Mouse (Mus musculus) C2C12 (cell line): ENCODE results near the gene Cdc27. TPM values are rescaled to one million over a fixed set of nuclear protein-coding genes. Genes with fewer than 3 reads are reported as not detected.

Source experiments
- H3K27me3 ChIP-seq: one replicate; pipeline ENCODE4 v1.6.1; 2011; ENCODE audit not compliant: control insufficient read depth, insufficient read depth, insufficient read length
- H3K36me3 ChIP-seq: one replicate; pipeline ENCODE4 v1.6.1; 2011; ENCODE audit not compliant: control insufficient read depth, insufficient read depth
- H3K4me3 ChIP-seq: one replicate; pipeline ENCODE4 v1.5.1; 2011; ENCODE audit warnings: mild to moderate bottlenecking, control low read depth; ENCODE audit not compliant: poor library complexity, insufficient read depth, severe bottlenecking
- H3K79me2 ChIP-seq: one replicate; pipeline ENCODE4 v1.6.1; 2011; ENCODE audit not compliant: control insufficient read depth, insufficient read depth
- H3K79me3 ChIP-seq: one replicate; pipeline ENCODE4 v1.6.1; 2011; ENCODE audit warnings: low read depth, control low read depth
- H3ac ChIP-seq: one replicate; pipeline ENCODE3; 2011; ENCODE audit warnings: low read depth; ENCODE audit not compliant: control insufficient read depth, insufficient read length
- CEBPB ChIP-seq: IDR thresholded peaks from one replicate; pipeline ENCODE4 v1.6.1; 2011; ENCODE audit warnings: low read depth, mild to moderate bottlenecking, control low read depth, moderate library complexity
- CTCF ChIP-seq: IDR thresholded peaks from one replicate; pipeline ENCODE4 v1.5.1; 2011; ENCODE audit not compliant: control insufficient read depth, insufficient read depth, insufficient read length
- FOSL1 ChIP-seq: IDR thresholded peaks from one replicate; pipeline ENCODE4 v1.8.0; 2011; ENCODE audit warnings: mild to moderate bottlenecking, low read length; ENCODE audit not compliant: poor library complexity, insufficient read depth, severe bottlenecking
- MAX ChIP-seq: IDR thresholded peaks from one replicate; pipeline ENCODE4 v1.6.1; 2011; ENCODE audit warnings: mild to moderate bottlenecking, control low read depth
- MYOD1 ChIP-seq: IDR thresholded peaks from one replicate; pipeline ENCODE4 v1.6.1; 2011; ENCODE audit warnings: low read depth; ENCODE audit not compliant: control insufficient read depth, insufficient read length
- MYOG ChIP-seq: IDR thresholded peaks from one replicate; pipeline ENCODE4 v1.6.1; 2011; ENCODE audit not compliant: control insufficient read depth, insufficient read length; ENCODE audit errors: extremely low read depth
- USF1 ChIP-seq: IDR thresholded peaks from one replicate; pipeline ENCODE4 v1.6.1; 2011; ENCODE audit warnings: low read depth, mild to moderate bottlenecking, control low read depth, moderate library complexity
- polyA plus RNA-seq: library from polyadenylated mRNA; unstranded; fragments of >200 nt; fragmentation: generic; extraction: Trizol; gene quantifications from one replicate; pipeline ENCODE4 v1.2.1, GENCODE M21; 2012; ENCODE audit warnings: missing spikeins

Gene Cdc27
- polyA plus RNA-seq, 1 experiment = 8.4 TPM

GRCm38 (mm10) chr11:104539811-104540210, 10.6 kb downstream of the Cdc27 start:
- H3K4me3 ChIP-seq = no peak overlapping the region
- H3K27me3 ChIP-seq = no peaks in the 10 kb centered on the region
- H3K79me2 ChIP-seq = peaks cover 100% of the 10 kb centered on the region
- H3ac ChIP-seq = no peak overlapping the region
- peaks cover 90% of the 10 kb centered on the region for H3K79me3 ChIP-seq
- H3K36me3 ChIP-seq = peaks cover 47% of the 10 kb centered on the region
- TF ChIP-seq USF1 (no peak), MYOG (no peak), FOSL1 (no peak), MYOD1 (no peak)

GRCm38 (mm10) chr11:104537945-104538555, 12.4 kb downstream of the Cdc27 start:
- H3ac ChIP-seq = no peak overlapping the region
- H3K36me3 ChIP-seq = peaks cover 61% of the 10 kb centered on the region
- H3K79me3 ChIP-seq = peaks cover 73% of the 10 kb centered on the region
- H3K79me2 ChIP-seq = peaks cover 94% of the 10 kb centered on the region
- no peak for TF ChIP-seq MYOG
- TF ChIP-seq MYOD1 = no peak
- TF ChIP-seq CTCF = no peak
- TF ChIP-seq USF1 = no peak
- TF ChIP-seq CEBPB = no peak
- TF ChIP-seq MAX = no peak
- no peak for TF ChIP-seq FOSL1
- no peaks in the 10 kb centered on the region for H3K27me3 ChIP-seq
- no peak overlapping the region for H3K4me3 ChIP-seq

GRCm38 (mm10) chr11:104536843-104537242, 13.6 kb downstream of the Cdc27 start:
- TF ChIP-seq CTCF (no peak), FOSL1 (no peak), MYOD1 (no peak), USF1 (no peak), CEBPB (no peak), MYOG (no peak), MAX (no peak)
- H3K27me3 ChIP-seq = no peaks in the 10 kb centered on the region
- H3K4me3 ChIP-seq = no peak overlapping the region
- H3K36me3 ChIP-seq = peaks cover 67% of the 10 kb centered on the region
- peaks cover 63% of the 10 kb centered on the region for H3K79me3 ChIP-seq
- H3ac ChIP-seq = no peak overlapping the region
- peaks cover 82% of the 10 kb centered on the region for H3K79me2 ChIP-seq

GRCm38 (mm10) chr11:104525935-104526334, 24.5 kb downstream of the Cdc27 start:
- Histone ChIP-seq H3K27me3 (no peaks in the 10 kb centered on the region), H3K79me2 (no peaks in the 10 kb centered on the region), H3K79me3 (no peaks in the 10 kb centered on the region), H3K36me3 (peaks cover 94% of the 10 kb centered on the region), H3ac (no peak overlapping the region), H3K4me3 (no peak overlapping the region)
- no peak for TF ChIP-seq CEBPB
- no peak for TF ChIP-seq MYOG
- no peak for TF ChIP-seq CTCF
- no peak for TF ChIP-seq MAX
- no peak for TF ChIP-seq MYOD1
- TF ChIP-seq USF1 = no peak
- no peak for TF ChIP-seq FOSL1

- H3K79me2 ChIP-seq = no peaks in the 10 kb centered on the region
- no peaks in the 10 kb centered on the region for H3K27me3 ChIP-seq
- H3ac ChIP-seq = no peak overlapping the region
- H3K36me3 ChIP-seq = peaks cover 93% of the 10 kb centered on the region
- TF ChIP-seq CTCF = no peak
- no peak for TF ChIP-seq MYOD1
- no peak for TF ChIP-seq FOSL1
- no peak for TF ChIP-seq CEBPB
- no peak for TF ChIP-seq MYOG
- no peak overlapping the region for H3K4me3 ChIP-seq
- H3K79me3 ChIP-seq = no peaks in the 10 kb centered on the region
Measured at GRCm38 (mm10) chr11:104512436-104512835, 38.0 kb downstream of the Cdc27 start.

GRCm38 (mm10) chr11:104510606-104511005, 39.8 kb downstream of the Cdc27 start:
- H3ac ChIP-seq = no peak overlapping the region
- no peaks in the 10 kb centered on the region for H3K27me3 ChIP-seq
- no peak overlapping the region for H3K4me3 ChIP-seq
- H3K79me3 ChIP-seq = no peaks in the 10 kb centered on the region
- no peaks in the 10 kb centered on the region for H3K79me2 ChIP-seq
- TF ChIP-seq FOSL1 = no peak
- TF ChIP-seq CEBPB = no peak
- TF ChIP-seq USF1 = no peak
- no peak for TF ChIP-seq MYOD1
- no peak for TF ChIP-seq MAX
- no peak for TF ChIP-seq MYOG
- no peak for TF ChIP-seq CTCF
- H3K36me3 ChIP-seq = peaks cover 91% of the 10 kb centered on the region
